Mouse (Mus musculus) liver, embryonic 16.5 days (tissue): ENCODE measurements around the gene Cdhr1. TPM values are rescaled to one million over a fixed set of nuclear protein-coding genes. Genes with fewer than 3 reads are reported as not detected.
A peak's percentile ranks its signal among the peaks of the same experiment; 100 is the strongest.
"Not testable (repeated sequence)": the region's sequence is repeated elsewhere in the genome, so short reads cannot be mapped to it uniquely, and the experiment has no call there.

Experiments
- ATAC-seq: fragments of 200-750 bp; cut with Nextera tagmentation; 2 replicates; pipeline ENCODE4 v1.8.0; 2017; ENCODE audit warnings: low read depth, mild to moderate bottlenecking, moderate number of reproducible peaks, moderate library complexity
- H3K27ac ChIP-seq: fragments of 300-500 bp; sonication (generic); 2 replicates; pipeline ENCODE4 v1.5.1; 2014; ENCODE audit warnings: mild to moderate bottlenecking, low read length
- H3K27me3 ChIP-seq: fragments of 300-500 bp; sonication (generic); 2 replicates; pipeline ENCODE4 v1.6.1; 2014; ENCODE audit warnings: low read depth, low read length, mixed read lengths; ENCODE audit not compliant: control insufficient read depth, insufficient read depth
- H3K36me3 ChIP-seq: fragments of 300-500 bp; sonication (generic); 2 replicates; pipeline ENCODE4 v1.6.1; 2014; ENCODE audit warnings: mild to moderate bottlenecking; ENCODE audit not compliant: control insufficient read depth, insufficient read depth
- H3K4me1 ChIP-seq: fragments of 300-500 bp; sonication (generic); 2 replicates; pipeline ENCODE4 v1.6.1; 2014; ENCODE audit warnings: low read depth, low read length, mixed read lengths; ENCODE audit not compliant: control insufficient read depth
- H3K4me2 ChIP-seq: fragments of 300-500 bp; sonication (generic); 2 replicates; pipeline ENCODE4 v1.6.1; 2014; ENCODE audit warnings: low read depth, low read length, mixed read lengths
- H3K4me3 ChIP-seq: fragments of 300-500 bp; sonication (generic); 2 replicates; pipeline ENCODE4 v1.5.1; 2014; ENCODE audit warnings: low read depth, mild to moderate bottlenecking, low read length
- H3K9ac ChIP-seq: fragments of 300-500 bp; sonication (generic); 2 replicates; pipeline ENCODE4 v1.6.1; 2014; ENCODE audit warnings: low read depth, low read length
- H3K9me3 ChIP-seq: fragments of 300-500 bp; sonication (generic); replicated peaks from 2 replicates; pipeline ENCODE4 v1.6.1; 2016; ENCODE audit warnings: low read length; ENCODE audit not compliant: control insufficient read depth
- WGBS: fragments of 180-500 bp; shearing (Covaris S2); extraction: QIAGEN DNeasy Blood & Tissue Kit; methylation state at CpG from one replicate; pipeline ENCODE4 v1.1.7; 2014; ENCODE audit not compliant: insufficient replicate concordance; 5-methylcytosine and 5-hydroxymethylcytosine counted together
- polyA plus RNA-seq: library from polyadenylated mRNA; unstranded; fragments of >200 nt; fragmentation: Nextera tagmentation; extraction: Ambion mirVana; gene quantifications from 2 replicates; pipeline ENCODE4 v1.2.1, GENCODE M21; 2015

Gene Cdhr1
- not detected in 2 replicates for polyA plus RNA-seq

- no peak within 1 kb of the TSS for H3K9ac ChIP-seq
- no peaks in the 10 kb centered on the region for H3K4me1 ChIP-seq
- H3K27ac ChIP-seq, result no peak within 1 kb of the TSS
- no peaks in the 10 kb centered on the region for H3K9me3 ChIP-seq
- no peak within 1 kb of the TSS for H3K4me3 ChIP-seq
- no peaks in the 10 kb centered on the region for H3K36me3 ChIP-seq
- ATAC-seq, result no peak
- H3K4me2 ChIP-seq, result peak within 1 kb of the TSS; percentile 27
- peaks cover 19% of the 10 kb centered on the region for H3K27me3 ChIP-seq
- whole genome bisulfite sequencing, result 2% methylated on average over 26 of the region's 30 CpGs
Observed at GRCm38 (mm10) chr14:37097956-37098530, at the start of gene Cdhr1. Gene Cdhr1 (minus strand): TSS chr14:37098347.

- no peaks in the 10 kb centered on the region for H3K36me3 ChIP-seq
- H3K4me1 ChIP-seq, result no peaks in the 10 kb centered on the region
- 69% methylated on average over 8 of the region's 8 CpGs for WGBS
- no peak overlapping the region for H3K9ac ChIP-seq
- ATAC-seq, result no peak
- H3K9me3 ChIP-seq, result no peaks in the 10 kb centered on the region
- H3K27me3 ChIP-seq, result no peaks in the 10 kb centered on the region
- no peak overlapping the region for H3K4me2 ChIP-seq
- no peak overlapping the region for H3K27ac ChIP-seq
- no peak overlapping the region for H3K4me3 ChIP-seq
Observed at GRCm38 (mm10) chr14:37139051-37139710, 41.0 kb upstream of the Cdhr1 start.

- H3K27me3 ChIP-seq, H3K4me1 ChIP-seq, H3K9me3 ChIP-seq, H3K27ac ChIP-seq, ATAC-seq, H3K9ac ChIP-seq, H3K4me3 ChIP-seq, H3K4me2 ChIP-seq, H3K36me3 ChIP-seq: not testable (repeated sequence)
- WGBS, result 56% methylated on average over 2 of the region's 3 CpGs
Observed at GRCm38 (mm10) chr14:37137596-37137995, 39.4 kb upstream of the Cdhr1 start.

GRCm38 (mm10) chr14:37136110-37136509, 38.0 kb upstream of the Cdhr1 start:
- ATAC-seq, result no peak
- no peak overlapping the region for H3K9ac ChIP-seq
- H3K27me3 ChIP-seq, result no peaks in the 10 kb centered on the region
- H3K9me3 ChIP-seq, result no peaks in the 10 kb centered on the region
- peaks cover 4% of the 10 kb centered on the region for H3K4me1 ChIP-seq
- peaks cover 17% of the 10 kb centered on the region for H3K36me3 ChIP-seq
- 66% methylated on average over 4 of the region's 4 CpGs for WGBS
- H3K4me2 ChIP-seq, result no peak overlapping the region
- H3K27ac ChIP-seq, result no peak overlapping the region
- no peak overlapping the region for H3K4me3 ChIP-seq

- whole genome bisulfite sequencing, result 3% methylated on average over 10 of the region's 10 CpGs
Observed at GRCm38 (mm10) chr14:37135671-37136070, 37.5 kb upstream of the Cdhr1 start.

GRCm38 (mm10) chr14:37135127-37135593, 37.0 kb upstream of the Cdhr1 start, which contains the start of gene Ghitm:
Gene Ghitm (minus strand): TSS chr14:37135272.
- H3K36me3 ChIP-seq, result peaks cover 26% of the 10 kb centered on the region
- H3K27ac ChIP-seq, result peak within 1 kb of the TSS; percentile 91
- peaks cover 4% of the 10 kb centered on the region for H3K4me1 ChIP-seq
- peak within 1 kb of the TSS; percentile 87 for H3K9ac ChIP-seq
- H3K4me2 ChIP-seq, result peak within 1 kb of the TSS; percentile 78
- under 1% methylated on average over 38 of the region's 38 CpGs for WGBS
- H3K9me3 ChIP-seq, result no peaks in the 10 kb centered on the region
- no peaks in the 10 kb centered on the region for H3K27me3 ChIP-seq
- H3K4me3 ChIP-seq, result peak within 1 kb of the TSS; percentile 85
- ATAC-seq, result peak; percentile 96

More at GRCm38 (mm10) chr14:37135671-37136070, 37.5 kb upstream of the Cdhr1 start:
- H3K36me3 ChIP-seq, result peaks cover 21% of the 10 kb centered on the region
- peak overlapping the region; percentile 71 for H3K9ac ChIP-seq
- H3K27me3 ChIP-seq, result no peaks in the 10 kb centered on the region
- H3K4me2 ChIP-seq, result peak overlapping the region; percentile 78
- H3K4me1 ChIP-seq, result peaks cover 4% of the 10 kb centered on the region
- H3K9me3 ChIP-seq, result no peaks in the 10 kb centered on the region
- peak overlapping the region; percentile 82 for H3K27ac ChIP-seq
- ATAC-seq, result no peak
- H3K4me3 ChIP-seq, result peak overlapping the region; percentile 85

- Histone ChIP-seq H3K9ac (peak overlapping the region; percentile 87), H3K9me3 (no peaks in the 10 kb centered on the region), H3K4me1 (peaks cover 4% of the 10 kb centered on the region), H3K36me3 (peaks cover 26% of the 10 kb centered on the region), H3K4me2 (peak overlapping the region; percentile 60), H3K27ac (peak overlapping the region; percentile 91), H3K27me3 (no peaks in the 10 kb centered on the region), H3K4me3 (peak overlapping the region; percentile 85)
- peak; percentile 77 for ATAC-seq
- under 1% methylated on average over 40 of the region's 40 CpGs for WGBS
Observed at GRCm38 (mm10) chr14:37134304-37135126, 36.4 kb upstream of the Cdhr1 start.

- H3K4me1 ChIP-seq, result no peaks in the 10 kb centered on the region
- H3K27ac ChIP-seq, result no peak overlapping the region
- H3K9ac ChIP-seq, result no peak overlapping the region
- no peak overlapping the region for H3K4me3 ChIP-seq
- H3K4me2 ChIP-seq, result no peak overlapping the region
- WGBS, result 48% methylated on average over 4 of the region's 4 CpGs
- no peaks in the 10 kb centered on the region for H3K9me3 ChIP-seq
- H3K27me3 ChIP-seq, result no peaks in the 10 kb centered on the region
- peaks cover 62% of the 10 kb centered on the region for H3K36me3 ChIP-seq
- ATAC-seq, result no peak
Observed at GRCm38 (mm10) chr14:37127652-37128051, 29.5 kb upstream of the Cdhr1 start.
